Mouse (Mus musculus) MEL (cell line): Measurements from ENCODE around the gene Gm10642. TPM values are rescaled to one million over a fixed set of nuclear protein-coding genes. Genes with fewer than 3 reads are reported as not detected.
A peak's percentile ranks its signal among the peaks of the same experiment; 100 is the strongest.

Experiments used
- DNase-seq: peaks from one replicate; pipeline ENCODE4 v3.0.0; 2011; ENCODE audit warnings: low read depth, low spot score
- H3K27ac ChIP-seq: 2 replicates; pipeline ENCODE4 v1.5.1; 2012; ENCODE audit warnings: low read depth, mild to moderate bottlenecking, control low read depth, low read length, moderate library complexity; ENCODE audit not compliant: control insufficient read depth
- H3K27me3 ChIP-seq, 2 experiments: fragments of 150-350 bp in 1 of 2; sonication (generic) in 1 of 2; 2 replicates each; pipeline ENCODE4 v1.6.1; 2012; ENCODE audit warnings: low read length in 2 of 2, mild to moderate bottlenecking in 2 of 2, improper control_type of control experiment in 1 of 2, moderate library complexity in 1 of 2; ENCODE audit not compliant: insufficient read depth in 2 of 2, control insufficient read depth in 1 of 2
- H3K36me3 ChIP-seq, 2 experiments: 2 replicates each; pipeline ENCODE4 v1.6.1; 2012 to 2014; ENCODE audit warnings: low read length in 2 of 2, improper control_type of control experiment in 1 of 2, inconsistent platforms in 1 of 2, mild to moderate bottlenecking in 1 of 2; ENCODE audit not compliant: insufficient read depth in 2 of 2, control insufficient read depth in 1 of 2
- H3K4me1 ChIP-seq, 2 experiments: fragments of 150-350 bp in 1 of 2; sonication (generic) in 1 of 2; 2 replicates each; pipeline ENCODE4 v1.6.1; 2012; ENCODE audit warnings: low read length in 2 of 2, improper control_type of control experiment in 1 of 2, mild to moderate bottlenecking in 1 of 2; ENCODE audit not compliant: insufficient read depth in 2 of 2, control insufficient read depth in 1 of 2
- H3K4me3 ChIP-seq, 2 experiments: fragments of 150-350 bp in 1 of 2; sonication (generic) in 1 of 2; 2 replicates each; pipeline ENCODE4 v1.5.1; 2012; ENCODE audit warnings: low read depth in 2 of 2, low read length in 2 of 2, mild to moderate bottlenecking in 2 of 2, moderate library complexity in 2 of 2, control low read depth in 1 of 2, improper control_type of control experiment in 1 of 2; ENCODE audit not compliant: control insufficient read depth in 1 of 2, insufficient read depth in 1 of 2
- H3K79me2 ChIP-seq: 2 replicates; pipeline ENCODE4 v1.6.1; 2012; ENCODE audit warnings: mild to moderate bottlenecking, low read length, moderate library complexity; ENCODE audit not compliant: control insufficient read depth, poor library complexity, insufficient read depth
- H3K9ac ChIP-seq: 2 replicates; pipeline ENCODE4 v1.6.1; 2012; ENCODE audit warnings: low read depth, mild to moderate bottlenecking, control low read depth, low read length, moderate library complexity; ENCODE audit not compliant: control insufficient read depth, poor library complexity, severe bottlenecking
- H3K9me3 ChIP-seq: fragments of 150-350 bp; sonication (generic); replicated peaks from 2 replicates; pipeline ENCODE4 v1.6.1; 2012; ENCODE audit warnings: mild to moderate bottlenecking, low read length, improper control_type of control experiment, moderate library complexity; ENCODE audit not compliant: insufficient read depth
- BHLHE40 ChIP-seq: IDR thresholded peaks from 2 replicates; pipeline ENCODE4 v1.6.1; 2012; ENCODE audit warnings: low read depth, mild to moderate bottlenecking, inconsistent platforms, low read length, improper control_type of control experiment, borderline replicate concordance
- CHD1 ChIP-seq: IDR thresholded peaks from 2 replicates; pipeline ENCODE4 v1.6.1; 2012; ENCODE audit warnings: low read depth, mild to moderate bottlenecking, inconsistent platforms, low read length, improper control_type of control experiment
- CHD2 ChIP-seq: IDR thresholded peaks from 2 replicates; pipeline ENCODE4 v1.6.1; 2011; ENCODE audit warnings: low read length, improper control_type of control experiment
- CTCF ChIP-seq, 3 experiments: IDR thresholded peaks in 2 of 3; conservative IDR thresholded peaks in 1 of 3; 2 replicates each; pipeline ENCODE4 v1.5.1; 2011 to 2012; ENCODE audit warnings: low read length in 3 of 3, low read depth in 2 of 3, mild to moderate bottlenecking in 2 of 3, improper control_type of control experiment in 1 of 3, inconsistent platforms in 1 of 3, mixed read lengths in 1 of 3, moderate library complexity in 1 of 3; ENCODE audit not compliant: control insufficient read depth in 1 of 3, insufficient read depth in 1 of 3, poor library complexity in 1 of 3, severe bottlenecking in 1 of 3
- E2F4 ChIP-seq: IDR thresholded peaks from 2 replicates; pipeline ENCODE4 v1.6.1; 2011; ENCODE audit warnings: low read depth, low read length, improper control_type of control experiment, borderline replicate concordance
- EP300 ChIP-seq, 2 experiments: IDR thresholded peaks; 2 replicates each; pipeline ENCODE4 v1.6.1; 2011; ENCODE audit warnings: improper control_type of control experiment in 2 of 2, low read length in 2 of 2, low read depth in 1 of 2, mild to moderate bottlenecking in 1 of 2
- ETS1 ChIP-seq: IDR thresholded peaks from 2 replicates; pipeline ENCODE4 v1.6.1; 2012; ENCODE audit warnings: low read depth, mild to moderate bottlenecking, inconsistent platforms, low read length, improper control_type of control experiment, moderate library complexity
- GATA1 ChIP-seq: IDR thresholded peaks from 2 replicates; pipeline ENCODE4 v1.6.1; 2011; ENCODE audit warnings: low read depth, low read length, improper control_type of control experiment
- MAFK ChIP-seq: IDR thresholded peaks from 2 replicates; pipeline ENCODE4 v1.6.1; 2011; ENCODE audit warnings: low read depth, mild to moderate bottlenecking, low read length, improper control_type of control experiment, borderline replicate concordance
- MAZ ChIP-seq: IDR thresholded peaks from 2 replicates; pipeline ENCODE4 v1.6.1; 2012; ENCODE audit warnings: low read depth, mild to moderate bottlenecking, inconsistent platforms, low read length, improper control_type of control experiment
- MXI1 ChIP-seq: IDR thresholded peaks from 2 replicates; pipeline ENCODE4 v1.6.1; 2011; ENCODE audit warnings: mild to moderate bottlenecking, low read depth, low read length, improper control_type of control experiment
- MYB ChIP-seq: IDR thresholded peaks from 2 replicates; pipeline ENCODE4 v1.6.1; 2011; ENCODE audit warnings: mild to moderate bottlenecking, low read depth, low read length, improper control_type of control experiment
- NRF1 ChIP-seq: IDR thresholded peaks from 2 replicates; pipeline ENCODE4 v1.6.1; 2014; ENCODE audit warnings: low read depth, mild to moderate bottlenecking, inconsistent platforms, low read length, improper control_type of control experiment, moderate library complexity; ENCODE audit not compliant: poor library complexity, insufficient read depth, severe bottlenecking
- POLR2A ChIP-seq, 2 experiments: IDR thresholded peaks; 2 replicates each; pipeline ENCODE4 v1.6.1; 2011 to 2012; ENCODE audit warnings: low read length in 2 of 2, mild to moderate bottlenecking in 2 of 2, control low read depth in 1 of 2, improper control_type of control experiment in 1 of 2, low read depth in 1 of 2, moderate library complexity in 1 of 2; ENCODE audit not compliant: control insufficient read depth in 1 of 2, insufficient read depth in 1 of 2, poor library complexity in 1 of 2
- RCOR1 ChIP-seq: IDR thresholded peaks from 2 replicates; pipeline ENCODE4 v1.6.1; 2012; ENCODE audit warnings: low read depth, mild to moderate bottlenecking, inconsistent platforms, low read length, improper control_type of control experiment
- SIN3A ChIP-seq: IDR thresholded peaks from 2 replicates; pipeline ENCODE4 v1.6.1; 2012; ENCODE audit warnings: low read length, improper control_type of control experiment, inconsistent platforms
- TBP ChIP-seq: IDR thresholded peaks from 2 replicates; pipeline ENCODE4 v1.8.0; 2011; ENCODE audit warnings: low read depth, low read length, improper control_type of control experiment
- TCF12 ChIP-seq: IDR thresholded peaks from 2 replicates; pipeline ENCODE4 v1.6.1; 2014; ENCODE audit warnings: low read depth, mild to moderate bottlenecking, inconsistent platforms, low read length, improper control_type of control experiment, moderate library complexity
- UBTF ChIP-seq: IDR thresholded peaks from 2 replicates; pipeline ENCODE4 v1.6.1; 2012; ENCODE audit warnings: low read depth, mild to moderate bottlenecking, inconsistent platforms, low read length, improper control_type of control experiment, moderate library complexity, borderline replicate concordance; ENCODE audit not compliant: insufficient read depth
- USF2 ChIP-seq, 2 experiments: IDR thresholded peaks; 2 replicates each; pipeline ENCODE4 v1.6.1; 2011 to 2012; ENCODE audit warnings: improper control_type of control experiment in 2 of 2, low read length in 2 of 2, borderline replicate concordance in 1 of 2, inconsistent platforms in 1 of 2, low read depth in 1 of 2, mild to moderate bottlenecking in 1 of 2; ENCODE audit not compliant: insufficient read depth in 1 of 2
- ZNF384 ChIP-seq: IDR thresholded peaks from 2 replicates; pipeline ENCODE4 v1.6.1; 2012; ENCODE audit warnings: low read depth, mild to moderate bottlenecking, inconsistent platforms, low read length, improper control_type of control experiment
- polyA plus RNA-seq, 2 experiments: library from polyadenylated mRNA; stranded (reverse) in 1 of 2; unstranded in 1 of 2; fragments of >175 nt in 1 of 2; fragments of >200 nt in 1 of 2; gene quantifications; 2 replicates each; pipeline versions ENCODE4 v1.2.1 to v1.2.4; 2012; ENCODE audit warnings: low replicate concordance in 2 of 2, low read depth in 1 of 2; ENCODE audit not compliant: insufficient read length in 2 of 2, insufficient read depth in 1 of 2, missing spikeins in 1 of 2
- total RNA-seq: library from RNA; depleted of rRNA; stranded (reverse); fragments of 300-350 nt; gene quantifications from 2 replicates; pipeline ENCODE4 v1.2.3, GENCODE M21; 2012

Gm10642 gene
- total and polyA plus RNA-seq, 3 experiments = 1.3 TPM; not detected in 1

- Histone ChIP-seq H3K9me3 (no peaks in the 10 kb centered on the region), H3K27me3 (no peaks in the 10 kb centered on the region), H3K4me1 (peaks cover 21 to 42% of the 10 kb centered on the region in 2 experiments), H3K79me2 (peaks cover 53% of the 10 kb centered on the region), H3K4me3 (no peak overlapping the region), H3K27ac (no peak overlapping the region), H3K36me3 (peaks cover 0 to 64% of the 10 kb centered on the region in 2 experiments; a peak in 2 of 4 replicates), H3K9ac (no peak overlapping the region)
- TF ChIP-seq CHD1 (no peak), RCOR1 (peak; percentile 93), TCF12 (0 out of 2 replicates have a peak, but pooled peaks have one; percentile 27), CTCF (IDR thresholded peaks at IDR 0.05 in 2 of 3, conservative IDR thresholded peaks at IDR 0.05 in 1 of 3; ENCODE audit: control insufficient read depth in 1 of 3, insufficient read depth in 1 of 3, low read depth in 2 of 3, low read length in 3 of 3, poor library complexity in 1 of 3, severe bottlenecking in 1 of 3) (no peak), NRF1 (no peak), MAZ (no peak), EP300 (IDR thresholded peaks at IDR 0.05; ENCODE audit: low read depth in 1 of 2, low read length in 2 of 2) (no peak), ETS1 (no peak), MAFK (no peak), ZNF384 (no peak), POLR2A (IDR thresholded peaks at IDR 0.05; ENCODE audit: control insufficient read depth in 1 of 2, insufficient read depth in 1 of 2, low read depth in 1 of 2, low read length in 2 of 2, poor library complexity in 1 of 2) (no peak), CHD2 (no peak), TBP (no peak), UBTF (no peak), GATA1 (peak; percentile 43; the same call in 1 of the 2 replicates), MXI1 (no peak), SIN3A (no peak), MYB (no peak)
- DNase-seq = no peak
These were observed 36.0 kb downstream of the Gm10642 start for GRCm38 (mm10) chr9:70691772-70692693.

GRCm38 (mm10) chr9:70695723-70696122, 39.7 kb downstream of the Gm10642 start:
- H3K4me3 ChIP-seq = no peak overlapping the region
- no peaks in the 10 kb centered on the region for H3K27me3 ChIP-seq
- no peak overlapping the region for H3K27ac ChIP-seq
- H3K4me1 ChIP-seq = peaks cover 21 to 22% of the 10 kb centered on the region in 2 experiments
- peaks cover 0 to 43% of the 10 kb centered on the region in 2 experiments; a peak in 2 of 4 replicates for H3K36me3 ChIP-seq
- H3K79me2 ChIP-seq = peaks cover 60% of the 10 kb centered on the region
- DNase-seq = no peak
- H3K9me3 ChIP-seq = no peaks in the 10 kb centered on the region
- H3K9ac ChIP-seq = no peak overlapping the region
- TF ChIP-seq USF2 (IDR thresholded peaks at IDR 0.05; ENCODE audit: borderline replicate concordance in 1 of 2, insufficient read depth in 1 of 2, low read depth in 1 of 2, low read length in 2 of 2) = no peak
- TF ChIP-seq BHLHE40 = no peak
- no peak for TF ChIP-seq ZNF384
- TF ChIP-seq E2F4 = no peak
